Comparison of ENCODE assay signal across 21 mouse cellular contexts in the genomic region with DNA sequence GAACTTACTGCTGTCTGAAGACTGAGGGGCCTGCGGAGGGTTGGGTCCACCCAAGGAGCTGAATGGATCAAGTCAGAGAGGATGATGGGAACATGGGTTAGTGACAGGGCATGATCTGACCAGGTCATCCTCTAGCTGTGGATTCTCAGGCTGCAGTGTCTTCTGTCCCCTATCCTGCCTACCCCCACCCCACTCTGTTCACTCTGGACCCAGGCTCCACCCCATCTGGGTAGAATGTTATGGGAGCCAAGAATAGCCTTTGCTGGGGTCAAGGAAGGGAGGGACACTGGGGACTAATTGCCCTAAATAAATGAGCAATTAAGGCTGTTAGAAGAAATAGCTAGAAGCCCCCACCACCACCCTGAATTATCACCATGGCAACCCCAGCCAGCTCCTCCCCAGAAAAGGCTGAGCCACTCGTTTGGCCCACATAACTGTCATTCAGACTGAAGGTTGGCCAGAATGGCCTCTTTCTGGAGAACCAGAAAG. TPM values are rescaled to one million over a fixed set of nuclear protein-coding genes. Genes with fewer than 3 reads are reported as not detected.
DNase-seq lines count a peak whose midpoint lies in the region; ATAC-seq and TF ChIP-seq lines count a peak whose summit lies in the region.
"Had no signal": no experiment of that assay in that cellular context is flagged by ENCODE, and none has a peak within 500 bp of the region (broad histone marks: within the 10 kb centered on the region; RNA-seq: fewer than 3 reads in every experiment).

No protein-coding gene starts in this region.

- peaks cover 21% of the 10 kb centered on the region for H3K27me3 ChIP-seq in hindbrain, embryonic 10.5 days (ENCODE audit: insufficient read depth, poor library complexity, severe bottlenecking)
- no peaks in the 10 kb centered on the region for H3K27me3 ChIP-seq in hindbrain, embryonic 16.5 days (replicated peaks; ENCODE audit: control insufficient read depth, insufficient read depth, low read length)
- H3K27me3 ChIP-seq in liver, adult 2 months (ENCODE audit: control insufficient read depth, insufficient read depth, low read length), result 0 out of 2 replicates have a peak, but pooled peaks cover 3% of the 10 kb centered on the region
- H3K27me3 ChIP-seq in liver, postnatal 0 days (ENCODE audit: insufficient read depth, low read length), result 0 out of 2 replicates have a peak, but pooled peaks cover 3% of the 10 kb centered on the region
- no peaks in the 10 kb centered on the region for H3K27me3 ChIP-seq in embryonic facial prominence, embryonic 14.5 days (replicated peaks; ENCODE audit: control insufficient read depth, insufficient read depth, low read length)
- H3K27me3 ChIP-seq: embryonic facial prominence, embryonic 12.5 days had no signal

- H3K4me2 ChIP-seq in hindbrain, embryonic 16.5 days (ENCODE audit: low read length), result no peak overlapping the region
- H3K4me2 ChIP-seq in liver, postnatal 0 days (ENCODE audit: low read depth, low read length), result no peak overlapping the region
- no peak overlapping the region for H3K4me2 ChIP-seq in embryonic facial prominence, embryonic 14.5 days (ENCODE audit: low read depth, low read length)
- H3K4me2 ChIP-seq: embryonic facial prominence, embryonic 12.5 days; heart, embryonic 11.5 days; hindbrain, embryonic 13.5 days; limb, embryonic 13.5 days had no signal

- no peaks in the 10 kb centered on the region for H3K9me3 ChIP-seq in hindbrain, embryonic 10.5 days
- no peaks in the 10 kb centered on the region for H3K9me3 ChIP-seq in hindbrain, embryonic 16.5 days (ENCODE audit: control insufficient read depth, low read length)
- H3K9me3 ChIP-seq in liver, postnatal 0 days (ENCODE audit: low read length), result no peaks in the 10 kb centered on the region
- no peaks in the 10 kb centered on the region for H3K9me3 ChIP-seq in embryonic facial prominence, embryonic 14.5 days (ENCODE audit: control insufficient read depth, low read length)
- H3K9me3 ChIP-seq: embryonic facial prominence, embryonic 12.5 days had no signal

- peaks cover 64% of the 10 kb centered on the region for H3K4me1 ChIP-seq in hindbrain, embryonic 10.5 days (replicated peaks)
- no peaks in the 10 kb centered on the region for H3K4me1 ChIP-seq in hindbrain, embryonic 16.5 days (ENCODE audit: control insufficient read depth, insufficient read depth, low read depth, low read length)
- H3K4me1 ChIP-seq in liver, adult 2 months (ENCODE audit: control insufficient read depth, insufficient read depth, low read length), result no peaks in the 10 kb centered on the region
- H3K4me1 ChIP-seq in liver, postnatal 0 days (ENCODE audit: insufficient read depth), result no peaks in the 10 kb centered on the region
- peaks cover 37% of the 10 kb centered on the region for H3K4me1 ChIP-seq in embryonic facial prominence, embryonic 14.5 days (ENCODE audit: control insufficient read depth, insufficient read depth, low read length)

- intact Hi-C loops in gastrocnemius, postnatal 36 days (cut with DNase I), result no loop called here

- TF ChIP-seq EP300 in liver, postnatal 0 days (IDR thresholded peaks at IDR 0.05; ENCODE audit: low read depth), result no peak

- no peak overlapping the region for H3K9ac ChIP-seq in hindbrain, embryonic 16.5 days (ENCODE audit: low read depth, low read length)
- H3K9ac ChIP-seq in liver, adult 2 months (ENCODE audit: low read depth, low read length), result no peak overlapping the region
- H3K9ac ChIP-seq in liver, postnatal 0 days (replicated peaks), result no peak overlapping the region
- no peak overlapping the region for H3K9ac ChIP-seq in embryonic facial prominence, embryonic 14.5 days (ENCODE audit: low read depth, low read length)
- H3K9ac ChIP-seq: embryonic facial prominence, embryonic 12.5 days; hindbrain, embryonic 13.5 days; limb, embryonic 13.5 days had no signal

- WGBS in hindbrain, embryonic 10.5 days, result 64% methylated on average over 2 of the region's 2 CpGs
- 59% methylated on average over 2 of the region's 2 CpGs for WGBS in hindbrain, embryonic 16.5 days
- WGBS in liver, adult 2 months, result 93% methylated on average over 2 of the region's 2 CpGs
- 66% methylated on average over 2 of the region's 2 CpGs for WGBS in liver, postnatal 0 days (ENCODE audit: insufficient replicate concordance)
- WGBS in embryonic facial prominence, embryonic 14.5 days, result 74% methylated on average over 2 of the region's 2 CpGs

- H3K4me3 ChIP-seq in hindbrain, embryonic 10.5 days, result no peak overlapping the region
- no peak overlapping the region for H3K4me3 ChIP-seq in hindbrain, embryonic 16.5 days (ENCODE audit: low read length)
- H3K4me3 ChIP-seq in liver, adult 2 months (ENCODE audit: insufficient read depth, low read depth, low read length), result no peak overlapping the region
- no peak overlapping the region for H3K4me3 ChIP-seq in liver, postnatal 0 days (ENCODE audit: low read depth, low read length)
- no peak overlapping the region for H3K4me3 ChIP-seq in embryonic facial prominence, embryonic 14.5 days (ENCODE audit: low read depth, low read length)
- H3K4me3 ChIP-seq: embryonic facial prominence, embryonic 12.5 days; hindbrain, embryonic 13.5 days; limb, embryonic 13.5 days had no signal

- TF ChIP-seq CTCF in liver, adult 2 months (IDR thresholded peaks at IDR 0.05; ENCODE audit: low read depth, low read length), result no peak
- no peak for TF ChIP-seq CTCF in liver, postnatal 0 days (IDR thresholded peaks at IDR 0.05; ENCODE audit: low read depth)

- no peaks in the 10 kb centered on the region for H3K36me3 ChIP-seq in hindbrain, embryonic 10.5 days
- H3K36me3 ChIP-seq in hindbrain, embryonic 16.5 days (ENCODE audit: control insufficient read depth, insufficient read depth, low read length), result no peaks in the 10 kb centered on the region
- no peaks in the 10 kb centered on the region for H3K36me3 ChIP-seq in liver, adult 2 months (ENCODE audit: control insufficient read depth, insufficient read depth, low read length)
- no peaks in the 10 kb centered on the region for H3K36me3 ChIP-seq in liver, postnatal 0 days (replicated peaks; ENCODE audit: insufficient read depth, low read length)
- no peaks in the 10 kb centered on the region for H3K36me3 ChIP-seq in embryonic facial prominence, embryonic 14.5 days (ENCODE audit: control insufficient read depth, insufficient read depth, low read length)
- H3K36me3 ChIP-seq: embryonic facial prominence, embryonic 12.5 days; hindbrain, embryonic 13.5 days; limb, embryonic 13.5 days had no signal

- DNase-seq in hindbrain, embryonic 10.5 days (ENCODE audit: low spot score), result no peak
- peak; percentile 22 for DNase-seq in liver, adult 2 months (ENCODE audit: extremely low read depth, low read depth, low spot score)
- no peak for DNase-seq in liver, postnatal 0 days
- no peak for DNase-seq in embryonic facial prominence, embryonic 14.5 days (ENCODE audit: low spot score)
- DNase-seq in retina, embryonic 14.5 days (ENCODE audit: low spot score), result peak; percentile 84
- DNase-seq in gastrocnemius, postnatal 36 days, result no peak
- DNase-seq: cerebellum, adult 9-10 months; gastrocnemius, postnatal 25 days; heart, postnatal 10 days; kidney, adult 11 months; lung, adult 2 months; lung, postnatal 36 days; right cerebral cortex, postnatal 4 days; thymus, postnatal 25 days had no signal

- ATAC-seq in hindbrain, embryonic 16.5 days, result no peak
- no peak for ATAC-seq in liver, postnatal 0 days
- peak; percentile 19; the same call in 1 of the 2 replicates for ATAC-seq in embryonic facial prominence, embryonic 14.5 days (ENCODE audit: low read depth)

- no peaks in the 10 kb centered on the region for H3K79me2 ChIP-seq in liver, adult 2 months (ENCODE audit: control insufficient read depth, insufficient read depth, low read length)

- peak overlapping the region; percentile 80 for H3K27ac ChIP-seq in hindbrain, embryonic 10.5 days
- H3K27ac ChIP-seq in hindbrain, embryonic 16.5 days (ENCODE audit: low read depth, low read length), result no peak overlapping the region
- H3K27ac ChIP-seq in liver, adult 2 months (replicated peaks; ENCODE audit: insufficient read depth, low read depth, low read length), result no peak overlapping the region
- no peak overlapping the region for H3K27ac ChIP-seq in liver, postnatal 0 days (ENCODE audit: low read depth)
- no peak overlapping the region for H3K27ac ChIP-seq in embryonic facial prominence, embryonic 14.5 days (replicated peaks; ENCODE audit: low read depth, low read length)
- H3K27ac ChIP-seq: hindbrain, embryonic 13.5 days had no signal

- no peak for TF ChIP-seq POLR2A in liver, adult 2 months (IDR thresholded peaks at IDR 0.05; ENCODE audit: extremely low read depth, insufficient read depth, low read length)

RNA-seq across cellular contexts. Expression of a gene that starts 33.2 kb away (rescaled TPM):
- polyA plus RNA-seq in hindbrain, embryonic 10.5 days (2016; fragmentation: Nextera tagmentation; extraction: Ambion mirVana), result 222 and 248 TPM in 2 replicates
- 189 and 198 TPM in 2 replicates for polyA plus RNA-seq in hindbrain, embryonic 16.5 days (2015; fragmentation: Nextera tagmentation; extraction: Ambion mirVana)
- total RNA-seq in liver, adult 2 months (2014; rRNA removed), result 137 and 153 TPM in 2 replicates
- 171 and 189 TPM in 2 replicates for polyA plus RNA-seq in liver, adult 2 months (2012; rRNA removed)
- 236 and 246 TPM in 2 replicates for polyA plus RNA-seq in liver, postnatal 0 days (2015; fragmentation: Nextera tagmentation; extraction: Ambion mirVana)
- polyA plus RNA-seq in embryonic facial prominence, embryonic 14.5 days (2014; fragmentation: Nextera tagmentation; extraction: Ambion mirVana), result 238 and 240 TPM in 2 replicates
- 100 to 1,000 TPM; 166 to 175 TPM for total RNA-seq in gastrocnemius, postnatal 36 days (2021)

RNA-seq across cellular contexts. Expression of a gene that starts 46.0 kb away (rescaled TPM):
- 28.7 and 51.6 TPM in 2 replicates for polyA plus RNA-seq in hindbrain, embryonic 10.5 days (2016; fragmentation: Nextera tagmentation; extraction: Ambion mirVana)
- 41.7 and 59.8 TPM in 2 replicates for polyA plus RNA-seq in hindbrain, embryonic 16.5 days (2015; fragmentation: Nextera tagmentation; extraction: Ambion mirVana)
- 1.0 and 3.0 TPM in 2 replicates for total RNA-seq in liver, adult 2 months (2014; rRNA removed)
- 4.9 and 6.9 TPM in 2 replicates for polyA plus RNA-seq in liver, adult 2 months (2012; rRNA removed)
- 1.3 and 1.7 TPM in 2 replicates for polyA plus RNA-seq in liver, postnatal 0 days (2015; fragmentation: Nextera tagmentation; extraction: Ambion mirVana)
- polyA plus RNA-seq in embryonic facial prominence, embryonic 14.5 days (2014; fragmentation: Nextera tagmentation; extraction: Ambion mirVana), result 47.5 and 58.7 TPM in 2 replicates
- under 1 TPM; 0.27 to 0.48 TPM for total RNA-seq in gastrocnemius, postnatal 36 days (2021)
- total RNA-seq: common myeloid progenitor, adult 5-6 weeks; megakaryocyte-erythroid progenitor cell, adult 5-6 weeks had no signal

Comparison
In these comparisons a context has a peak if more than half of its experiments do, and no peak if none do; other contexts are left out.
1. DNase-seq: peak in liver, adult 2 months (single experiment) and retina, embryonic 14.5 days (single experiment); none in hindbrain, embryonic 10.5 days (single experiment), liver, postnatal 0 days (single experiment), embryonic facial prominence, embryonic 14.5 days (single experiment) and gastrocnemius, postnatal 36 days (0 of 2).